Mouse (Mus musculus) R1 (cell line): Measurements from ENCODE around the gene Sys1.

Experiments
- DNase-seq: peaks from one replicate; pipeline ENCODE4 v3.0.0-alpha.2; 2018; ENCODE audit warnings: low read depth, low spot score

The Sys1 gene

GRCm38 (mm10) chr2:164456864-164457300, at the start of gene Sys1:
Gene Sys1 (plus strand): TSS chr2:164456964.
- peak; percentile 48 for DNase-seq

DNA sequence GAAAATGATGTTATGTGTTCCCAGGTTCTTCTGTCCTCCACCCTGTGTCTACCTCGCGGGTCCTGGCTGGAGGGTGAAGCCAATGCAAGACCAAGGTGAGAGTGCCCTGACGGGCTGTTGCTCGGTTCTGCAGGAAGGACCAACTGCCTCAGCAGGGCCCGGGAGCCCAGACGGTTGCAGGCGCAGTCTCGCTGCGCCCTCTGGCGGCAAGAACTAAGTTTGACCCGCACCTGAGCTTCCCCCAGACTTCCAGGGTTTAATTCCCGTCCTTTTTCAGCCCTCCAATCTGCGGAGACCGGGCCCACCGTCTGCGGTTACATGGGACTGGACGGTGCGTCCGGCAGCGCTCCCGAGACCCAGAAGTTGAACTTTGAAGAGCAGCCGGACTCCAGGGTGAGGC, 49.1 kb upstream of the Sys1 start:
- peak; percentile 78 for DNase-seq

GRCm38 (mm10) chr2:164414167-164414566, 42.6 kb upstream of the Sys1 start:
- DNase-seq, result peak; percentile 79

DNA sequence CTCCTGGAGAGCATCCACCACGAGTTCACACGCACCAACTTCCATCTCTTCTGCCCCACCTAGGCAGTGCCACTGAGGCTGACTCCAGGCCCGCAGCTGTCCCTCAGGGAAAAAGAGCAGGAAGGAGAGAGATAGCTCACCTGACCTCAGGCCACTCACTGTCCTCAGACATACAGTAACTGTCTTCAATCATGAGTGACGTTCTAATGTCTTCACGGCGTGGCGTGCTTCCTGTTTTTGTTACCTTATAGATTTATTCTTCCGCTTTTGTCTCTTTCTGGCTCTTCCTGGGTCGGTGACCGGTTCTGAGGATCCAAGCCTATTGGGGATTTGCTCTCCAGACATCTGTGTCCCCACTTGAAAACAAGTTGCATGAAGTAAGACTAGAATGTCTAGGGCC, 42.2 kb upstream of the Sys1 start:
- DNase-seq, result no peak

DNA sequence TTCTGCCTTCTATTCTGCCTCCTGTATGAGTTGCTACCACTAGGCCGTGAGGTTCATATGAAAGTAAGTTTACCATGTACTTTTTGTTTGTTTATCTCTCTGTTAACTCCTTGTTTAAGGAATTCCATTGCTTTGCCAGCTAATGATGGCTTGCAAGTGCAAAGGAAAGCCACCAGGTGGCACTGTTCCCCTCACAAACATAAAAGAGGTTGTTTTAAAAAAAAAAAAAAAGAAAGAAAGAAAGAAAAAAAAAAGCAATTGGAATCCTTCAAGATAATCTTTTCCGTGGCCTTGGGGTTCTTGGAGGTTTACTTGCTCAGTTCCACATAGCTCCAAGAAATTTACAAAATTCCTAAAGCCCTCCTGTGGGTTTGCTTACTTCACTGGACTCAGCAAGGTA, 39.6 kb upstream of the Sys1 start:
- DNase-seq, result peak; percentile 63

DNA sequence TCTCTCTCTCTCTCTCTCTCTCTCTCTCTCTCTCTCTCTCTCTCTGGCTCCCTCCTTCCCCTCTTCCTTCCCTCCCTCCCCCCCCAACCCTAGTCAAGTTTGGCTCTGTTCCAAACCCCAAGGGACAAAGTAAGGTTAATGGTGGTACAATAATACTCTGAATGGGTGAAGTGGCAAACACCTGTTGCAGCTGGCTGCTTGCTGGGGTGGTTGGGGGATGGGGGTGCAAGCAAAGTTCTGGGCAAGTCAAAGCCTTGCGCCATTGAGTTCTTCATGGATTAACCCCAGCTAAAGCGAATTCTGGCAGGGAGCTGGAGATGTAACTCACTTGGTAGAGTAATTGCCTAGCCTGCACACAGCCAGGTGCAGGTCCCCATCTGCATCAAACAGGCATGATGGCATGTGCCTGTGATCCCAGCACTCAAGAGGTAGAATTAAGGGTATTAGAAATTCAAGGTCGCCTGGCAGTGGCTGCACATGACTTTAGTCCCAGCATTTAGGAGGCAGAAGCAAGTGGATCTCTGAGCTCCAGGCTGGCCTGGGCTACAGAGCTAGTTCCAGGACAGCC, 38.4 kb upstream of the Sys1 start:
- DNase-seq, result no peak

- DNase-seq, result peak; percentile 67
Measured at GRCm38 (mm10) chr2:164419489-164419888, 37.3 kb upstream of the Sys1 start.

- no peak for DNase-seq
Measured at GRCm38 (mm10) chr2:164421306-164421705, 35.5 kb upstream of the Sys1 start.

DNA sequence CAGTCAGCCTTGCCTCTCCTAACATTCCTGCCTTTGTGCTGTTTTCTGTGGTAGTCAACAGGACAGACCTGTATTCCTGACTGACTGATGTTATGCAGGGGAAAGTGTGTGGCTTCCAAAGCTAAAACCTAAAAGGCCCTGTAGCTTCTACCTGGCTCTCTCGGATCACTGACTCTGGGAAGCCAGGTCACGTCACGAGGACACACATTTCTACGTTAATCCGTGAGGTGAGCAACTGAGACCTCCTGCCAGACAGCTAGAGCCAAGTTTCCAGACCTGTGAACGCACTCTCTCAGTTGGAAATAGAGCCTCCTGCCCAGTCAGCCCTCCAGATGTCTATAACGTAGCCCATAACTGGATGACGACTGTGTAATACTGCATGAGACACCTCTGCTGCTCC, 34.8 kb upstream of the Sys1 start:
- DNase-seq, result no peak

GRCm38 (mm10) chr2:164422675-164423393, 33.9 kb upstream of the Sys1 start:
- no peak for DNase-seq

DNA sequence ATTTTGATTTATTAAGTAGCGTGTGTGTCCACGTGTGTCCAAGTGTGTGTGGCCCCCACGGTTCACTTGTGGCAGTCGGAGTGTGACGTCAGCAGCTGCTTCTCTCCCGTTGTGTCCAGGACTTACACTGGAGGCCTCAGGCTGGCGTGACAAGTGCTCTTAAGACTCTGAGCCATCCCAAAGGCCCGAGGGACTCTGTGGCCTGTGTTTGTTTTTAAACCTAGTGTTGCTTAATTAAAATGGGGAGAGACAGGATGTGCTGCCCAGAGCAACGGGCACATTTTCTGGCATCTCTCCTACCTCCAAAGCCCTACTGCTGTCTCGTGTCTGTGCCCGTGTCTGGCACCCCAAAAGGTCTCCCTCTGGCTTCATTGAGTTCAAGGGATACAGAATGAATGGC, 33.3 kb upstream of the Sys1 start:
- DNase-seq, result no peak

- no peak for DNase-seq
Measured at GRCm38 (mm10) chr2:164424406-164424805, 32.4 kb upstream of the Sys1 start.

- DNase-seq, result no peak
Measured at GRCm38 (mm10) chr2:164425401-164425800, 31.4 kb upstream of the Sys1 start.

DNA sequence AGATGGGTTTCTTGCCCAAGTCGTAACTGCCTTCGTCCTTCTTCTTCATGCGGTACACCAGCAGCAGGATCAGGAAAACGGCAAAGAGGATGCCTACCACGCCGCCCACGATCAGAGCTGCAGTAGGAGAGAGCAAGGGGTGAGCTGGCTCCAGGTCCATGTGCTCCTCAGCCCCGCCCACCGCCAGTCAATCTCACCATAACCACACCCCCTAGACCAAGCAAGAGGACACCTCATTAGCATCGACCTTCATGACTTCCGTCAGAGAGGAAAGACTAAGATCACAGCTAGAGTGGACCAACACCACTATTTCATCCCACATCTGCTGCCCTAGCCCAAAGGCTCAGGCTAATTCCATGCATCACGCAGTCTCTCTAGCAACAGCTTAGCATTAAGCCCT, 30.6 kb upstream of the Sys1 start:
- DNase-seq, result peak; percentile 89

DNA sequence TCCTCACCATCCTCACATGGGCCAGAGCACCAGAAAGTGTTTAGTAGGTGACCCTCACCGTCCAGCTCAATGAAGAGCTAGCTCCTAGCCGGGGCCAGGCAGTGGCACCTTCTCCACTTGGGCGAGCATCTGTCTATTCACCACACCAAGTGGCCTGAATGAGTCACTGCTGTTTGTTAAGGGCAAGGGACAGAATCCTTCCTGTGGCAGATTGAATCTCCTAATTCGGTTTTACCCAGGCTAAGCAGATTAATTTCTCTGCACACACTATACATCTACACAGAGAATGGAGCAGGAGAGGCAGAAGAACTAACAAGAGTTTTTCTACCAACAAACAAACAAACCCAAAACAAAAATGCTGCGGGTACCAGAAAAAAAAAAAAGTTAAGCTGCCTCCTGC, 29.8 kb upstream of the Sys1 start:
- no peak for DNase-seq

GRCm38 (mm10) chr2:164428451-164428850, 28.3 kb upstream of the Sys1 start:
- DNase-seq, result peak; percentile 70

DNA sequence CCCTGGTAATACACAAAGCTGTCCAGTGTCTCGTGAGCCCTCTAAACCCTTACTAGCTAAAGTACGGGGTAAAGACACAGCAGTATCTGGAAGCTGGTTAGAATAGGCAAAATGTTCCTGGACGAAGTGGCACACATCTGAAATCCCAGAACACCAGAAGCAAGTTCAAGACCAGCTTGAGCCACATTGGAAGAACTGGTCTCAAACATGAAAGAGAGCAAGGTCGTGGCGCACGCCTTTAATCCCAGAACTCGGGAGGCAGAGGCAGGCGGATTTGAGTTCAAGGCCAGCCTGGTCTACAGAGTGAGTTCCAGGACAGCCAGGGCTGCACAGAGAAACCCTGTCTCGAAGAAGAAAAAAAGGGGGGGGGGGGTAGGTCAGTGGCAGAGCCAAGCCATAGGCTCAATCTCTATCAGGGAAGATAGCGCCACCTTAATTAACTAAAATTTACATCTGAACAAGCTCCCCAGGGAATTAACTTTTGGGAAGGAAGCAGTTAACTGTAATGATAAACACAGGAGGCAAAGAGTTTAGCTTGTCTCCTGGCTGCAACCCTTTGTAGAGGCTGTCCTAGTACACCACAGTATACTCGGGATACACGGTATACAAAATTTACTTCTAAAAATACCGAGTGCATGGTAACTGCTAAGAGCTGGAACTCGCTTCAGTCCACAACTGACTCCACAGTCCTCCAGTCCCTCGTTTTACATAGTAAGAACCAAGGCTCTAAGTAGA, 26.7 kb upstream of the Sys1 start:
- peak; percentile 87 for DNase-seq

DNA sequence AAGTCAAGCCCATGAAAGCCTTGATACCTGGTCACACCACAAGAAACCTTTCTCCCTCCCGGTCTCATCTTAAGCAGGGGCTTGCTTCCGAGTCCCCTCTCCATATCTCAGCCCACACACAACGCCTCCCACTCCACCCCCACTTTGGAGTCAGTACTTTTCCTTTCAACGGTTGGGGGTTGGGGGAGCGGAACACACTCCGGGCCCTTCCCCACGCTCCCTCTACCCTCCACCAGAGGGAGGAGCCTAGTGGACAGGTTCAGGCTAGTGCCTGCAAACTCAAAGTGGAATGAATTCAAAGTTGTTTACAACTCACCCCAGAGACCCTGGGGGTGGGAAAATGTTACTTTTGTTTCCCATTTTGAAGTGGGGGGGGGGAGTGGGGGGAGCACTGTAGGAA, 26.1 kb upstream of the Sys1 start:
- DNase-seq, result peak; percentile 91

DNA sequence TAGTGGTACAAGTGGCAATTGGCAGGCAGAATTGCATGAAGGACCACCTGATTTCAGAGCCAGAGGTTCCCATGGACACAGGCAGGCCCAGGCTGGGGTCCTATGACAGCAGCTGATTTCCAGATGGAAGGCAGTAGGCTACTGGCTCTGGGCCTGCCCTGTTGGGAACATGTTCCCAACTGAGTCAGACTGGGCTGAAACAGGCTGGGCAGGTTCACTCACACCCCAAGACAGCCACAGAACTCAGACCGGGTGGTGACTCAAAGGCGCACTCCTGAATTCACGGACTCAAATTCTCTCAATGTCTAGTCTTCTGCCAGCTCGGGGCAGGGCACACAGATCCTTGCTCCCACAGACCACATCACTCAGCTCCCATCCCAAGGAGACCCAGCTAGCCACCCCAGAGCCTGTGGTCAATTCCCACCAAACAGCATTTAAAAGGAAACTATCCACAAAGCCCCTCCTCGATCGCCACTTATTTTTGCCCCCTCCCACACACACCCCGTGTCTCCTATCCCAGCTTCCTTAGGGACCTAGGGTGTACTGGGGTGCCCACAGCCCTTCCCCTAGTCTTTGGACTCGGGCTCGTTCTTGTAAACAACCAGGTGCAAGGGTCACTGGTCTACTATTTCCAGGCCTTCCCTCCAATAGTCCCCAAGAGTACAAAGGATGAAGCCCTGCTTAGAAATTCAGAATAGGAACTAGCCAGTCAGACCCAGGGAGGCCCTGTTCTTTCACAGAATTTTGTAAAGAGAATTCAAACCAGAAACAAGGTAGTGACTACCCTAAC, 24.9 kb upstream of the Sys1 start:
- no peak for DNase-seq

DNA sequence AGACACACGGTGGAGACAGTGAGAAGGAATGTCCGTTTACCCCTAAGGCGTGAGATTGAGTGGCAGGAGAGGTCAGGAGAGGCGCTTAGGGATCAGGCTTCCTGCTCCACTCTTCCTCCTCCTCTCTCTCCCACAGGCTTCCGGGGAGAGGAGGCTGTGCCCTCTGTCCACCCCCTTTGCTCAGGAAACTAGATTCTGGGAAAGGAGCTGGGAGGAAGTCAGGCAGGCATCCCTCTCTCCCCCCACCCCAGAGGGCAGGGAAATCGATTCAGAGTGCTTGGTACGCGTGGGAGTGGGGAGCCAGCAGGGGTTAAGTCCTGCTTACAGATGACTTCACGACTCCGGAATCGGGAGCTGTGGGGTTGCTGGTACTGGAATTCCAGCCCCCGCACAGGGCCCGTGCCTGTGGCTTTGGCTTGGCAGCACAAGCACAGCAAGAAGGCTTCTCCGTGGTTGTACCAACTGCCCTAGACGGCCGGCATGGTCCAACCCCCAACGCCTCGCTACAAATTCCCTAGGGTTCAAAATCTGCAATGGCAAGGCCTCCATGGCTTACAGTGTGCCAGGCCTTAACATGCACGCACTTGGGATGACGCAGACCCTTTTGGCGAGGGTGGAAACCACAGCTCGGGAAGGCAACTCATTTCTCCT, 24.1 kb upstream of the Sys1 start:
- peak; percentile 75 for DNase-seq

- DNase-seq, result peak; percentile 56
Measured at GRCm38 (mm10) chr2:164433278-164433895, 23.4 kb upstream of the Sys1 start.
